Mouse (Mus musculus): ENCODE results near the gene Vmn1r12. TPM values are rescaled to one million over a fixed set of nuclear protein-coding genes. Genes with fewer than 3 reads are reported as not detected.

Vmn1r12 gene
- not detected in 2 replicates for polyA plus RNA-seq (2015; fragmentation: Nextera tagmentation; extraction: Ambion mirVana)

GRCm38 (mm10) chr6:57156619-57157018 is at the start of gene Vmn1r12:
Gene Vmn1r12 (plus strand): TSS chr6:57156919.

GRCm38 (mm10) chr6:57109154-57109553 is 47.6 kb upstream of the Vmn1r12 start, which contains the start of gene Vmn1r10:
Gene Vmn1r10 (plus strand): TSS chr6:57109454.

GRCm38 (mm10) chr6:57133155-57133554 is 23.6 kb upstream of the Vmn1r12 start, which contains the start of gene Vmn1r11:
Gene Vmn1r11 (plus strand): TSS chr6:57133455.

GRCm38 (mm10) chr6:57202990-57203389 is 46.3 kb downstream of the Vmn1r12 start, which contains the start of gene Vmn1r13:
Gene Vmn1r13 (plus strand): TSS chr6:57203290.

Other genes starting within 250 kb of the Vmn1r12 start
- 214 and 265 TPM in 2 replicates for gene Nt5c3, start 233.0 kb upstream of the Vmn1r12 start, polyA plus RNA-seq (2015; fragmentation: Nextera tagmentation; extraction: Ambion mirVana)
- 0.38 and 0.41 TPM in 2 replicates for gene Vmn1r4, start 232.9 kb upstream of the Vmn1r12 start, polyA plus RNA-seq (2015; fragmentation: Nextera tagmentation; extraction: Ambion mirVana)
- gene Vmn1r5, start 186.6 kb upstream of the Vmn1r12 start, polyA plus RNA-seq (2015; fragmentation: Nextera tagmentation; extraction: Ambion mirVana) = 0.05 TPM in 1 of 2 replicates, not detected in the other
- not detected in 2 replicates for gene Vmn1r6, start 159.7 kb upstream of the Vmn1r12 start, polyA plus RNA-seq (2015; fragmentation: Nextera tagmentation; extraction: Ambion mirVana)
- gene Vmn1r7, start 131.6 kb upstream of the Vmn1r12 start, polyA plus RNA-seq (2015; fragmentation: Nextera tagmentation; extraction: Ambion mirVana) = not detected in 2 replicates
- not detected in 2 replicates for gene Vmn1r8, start 124.6 kb upstream of the Vmn1r12 start, polyA plus RNA-seq (2015; fragmentation: Nextera tagmentation; extraction: Ambion mirVana)
- 0.02 TPM in 1 of 2 replicates, not detected in the other for gene Vmn1r9, start 90.1 kb upstream of the Vmn1r12 start, polyA plus RNA-seq (2015; fragmentation: Nextera tagmentation; extraction: Ambion mirVana)
- gene Vmn1r10, start 47.5 kb upstream of the Vmn1r12 start, polyA plus RNA-seq (2015; fragmentation: Nextera tagmentation; extraction: Ambion mirVana) = not detected in 2 replicates
- gene Vmn1r11, start 23.5 kb upstream of the Vmn1r12 start, polyA plus RNA-seq (2015; fragmentation: Nextera tagmentation; extraction: Ambion mirVana) = not detected in 2 replicates
- gene Vmn1r13, start 46.4 kb downstream of the Vmn1r12 start, polyA plus RNA-seq (2015; fragmentation: Nextera tagmentation; extraction: Ambion mirVana) = not detected in 2 replicates
- gene Vmn1r14, start 74.8 kb downstream of the Vmn1r12 start, polyA plus RNA-seq (2015; fragmentation: Nextera tagmentation; extraction: Ambion mirVana) = not detected in 2 replicates
- gene Vmn1r15, start 101.0 kb downstream of the Vmn1r12 start, polyA plus RNA-seq (2015; fragmentation: Nextera tagmentation; extraction: Ambion mirVana) = not detected in 2 replicates
- gene Vmn1r16, start 172.6 kb downstream of the Vmn1r12 start, polyA plus RNA-seq (2015; fragmentation: Nextera tagmentation; extraction: Ambion mirVana) = not detected in 2 replicates
- gene Vmn1r17, start 206.8 kb downstream of the Vmn1r12 start, polyA plus RNA-seq (2015; fragmentation: Nextera tagmentation; extraction: Ambion mirVana) = not detected in 2 replicates
- not detected in 2 replicates for gene Vmn1r18, start 238.9 kb downstream of the Vmn1r12 start, polyA plus RNA-seq (2015; fragmentation: Nextera tagmentation; extraction: Ambion mirVana)
- not detected in 2 replicates for gene Vmn1r19, start 246.9 kb downstream of the Vmn1r12 start, polyA plus RNA-seq (2015; fragmentation: Nextera tagmentation; extraction: Ambion mirVana)